Mouse (Mus musculus) brown adipose tissue, adult 24 weeks (tissue): ENCODE measurements at regions not wholly inside any gene's neighbourhood (a gene's known extent, or its start where the extent isn't known, plus 50 kb on each side); places are given as distances from the start of the nearest gene placed in this dataset.

Source experiments
- H3K27ac ChIP-seq: fragments of 200-500 bp; replicated peaks from 2 replicates; pipeline ENCODE4 v1.5.1; 2012; ENCODE audit warnings: low read depth, mild to moderate bottlenecking, low read length
- H3K4me1 ChIP-seq: fragments of 200-500 bp; 2 replicates; pipeline ENCODE4 v1.6.1; 2012; ENCODE audit warnings: low read length, mixed read lengths; ENCODE audit not compliant: control insufficient read depth, insufficient read depth, insufficient read length
- H3K4me3 ChIP-seq: fragments of 200-500 bp; 2 replicates; pipeline ENCODE4 v1.5.1; 2012; ENCODE audit warnings: low read depth, mild to moderate bottlenecking, low read length, moderate library complexity; ENCODE audit not compliant: insufficient read depth

DNA sequence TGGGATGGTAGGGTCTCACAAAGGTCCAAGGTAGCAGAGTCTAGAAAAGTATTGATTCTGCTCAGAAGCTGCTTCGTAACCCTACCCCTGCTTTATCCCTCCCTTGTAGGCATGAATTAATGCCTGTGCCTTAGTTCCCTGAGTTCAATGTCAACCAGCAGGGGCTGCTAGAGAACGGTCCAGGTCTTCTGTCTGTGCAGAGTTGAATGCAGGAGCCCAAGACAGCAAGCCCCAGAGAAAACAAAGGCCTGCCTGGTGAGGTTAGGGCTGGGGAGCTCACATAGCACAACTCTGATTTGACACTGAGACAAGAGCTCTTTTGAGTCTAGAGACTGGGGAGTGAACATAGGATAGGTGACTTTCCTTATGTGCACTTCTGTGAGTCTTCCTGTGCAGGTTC lies 56.6 kb downstream of the Olig3 start:
- no peak overlapping the region for H3K4me3 ChIP-seq
- H3K4me1 ChIP-seq, result no peaks in the 10 kb centered on the region
- no peak overlapping the region for H3K27ac ChIP-seq

DNA sequence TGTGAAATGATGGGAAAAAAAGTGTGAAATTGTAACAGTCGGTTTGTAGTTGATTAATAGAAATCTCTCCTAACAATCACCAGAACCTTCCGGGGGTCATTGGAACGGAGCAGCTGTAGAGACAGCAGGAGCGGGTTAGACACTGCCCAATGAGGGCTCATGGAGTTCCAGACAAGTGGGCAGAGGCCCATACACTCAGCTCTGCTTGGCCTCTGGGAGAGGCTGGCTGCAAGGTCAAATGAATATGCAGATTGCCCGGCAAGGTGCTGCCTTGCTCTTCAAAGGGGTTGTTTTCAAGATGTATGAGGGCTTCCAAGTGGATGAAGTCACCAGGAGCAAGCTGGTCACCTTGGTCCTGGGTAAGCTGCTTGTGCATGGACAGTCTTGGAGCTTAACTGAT lies 57.6 kb downstream of the Olig3 start:
- no peaks in the 10 kb centered on the region for H3K4me1 ChIP-seq
- H3K4me3 ChIP-seq, result no peak overlapping the region
- no peak overlapping the region for H3K27ac ChIP-seq

DNA sequence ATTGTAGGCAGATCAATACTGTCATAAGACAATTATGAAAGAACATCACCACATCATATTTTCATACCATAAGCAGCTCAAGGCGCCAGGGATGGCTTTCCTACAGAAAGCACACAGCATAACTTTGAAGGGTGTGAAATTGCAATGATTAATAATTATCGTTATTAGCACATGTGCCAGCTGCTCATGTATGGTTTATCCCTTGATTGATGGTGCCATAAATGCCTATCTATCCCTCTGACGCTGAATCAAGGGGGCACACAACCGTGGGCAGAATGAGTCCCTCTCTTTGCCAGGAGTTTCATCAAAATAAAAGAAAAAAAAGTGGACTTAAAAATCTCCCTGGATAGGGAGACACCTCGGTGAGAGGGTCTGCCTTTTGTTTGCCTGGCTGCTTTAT lies 58.5 kb downstream of the Olig3 start:
- Histone ChIP-seq H3K27ac (no peak overlapping the region), H3K4me1 (no peaks in the 10 kb centered on the region), H3K4me3 (no peak overlapping the region)

DNA sequence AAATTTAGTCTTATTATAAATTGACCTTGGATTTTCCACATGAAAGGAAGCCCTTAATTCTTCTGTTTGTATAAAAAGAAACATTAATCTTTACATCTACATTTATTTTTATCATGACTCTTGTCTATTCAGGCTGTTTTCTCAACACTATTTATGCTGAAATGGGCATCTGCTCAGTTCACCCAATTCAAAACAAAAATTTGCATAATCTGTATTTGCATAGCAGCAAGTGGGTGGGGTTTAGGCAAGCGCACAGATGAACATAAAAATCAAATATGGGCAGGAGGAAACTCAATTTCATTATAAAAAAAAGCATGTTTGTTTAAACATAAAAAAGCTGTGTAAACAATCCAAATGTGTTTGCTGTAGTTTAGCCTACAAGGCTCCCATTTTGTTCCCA lies 67.7 kb downstream of the Olig3 start:
- H3K4me3 ChIP-seq, result no peak overlapping the region
- H3K4me1 ChIP-seq, result no peaks in the 10 kb centered on the region
- H3K27ac ChIP-seq, result no peak overlapping the region

DNA sequence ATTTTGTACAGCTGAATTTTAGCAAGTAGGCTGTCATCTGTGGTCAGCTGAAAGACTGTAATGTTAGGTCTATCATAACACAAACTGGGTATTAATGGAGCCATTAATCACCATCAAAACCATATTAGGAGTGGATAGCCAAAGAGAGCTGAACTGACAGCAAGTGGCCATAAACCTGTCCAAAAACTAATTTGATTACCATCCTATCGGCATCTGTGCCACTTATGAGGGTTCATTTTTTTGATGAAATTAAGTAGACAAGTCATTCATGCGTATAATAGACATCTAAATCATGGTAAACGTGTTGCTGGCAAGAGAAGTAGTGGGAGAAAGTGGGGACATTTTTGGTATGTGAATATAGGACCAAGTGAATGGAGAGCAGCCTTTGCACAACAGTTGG lies 68.6 kb downstream of the Olig3 start:
- Histone ChIP-seq H3K4me3 (no peak overlapping the region), H3K27ac (no peak overlapping the region), H3K4me1 (no peaks in the 10 kb centered on the region)

DNA sequence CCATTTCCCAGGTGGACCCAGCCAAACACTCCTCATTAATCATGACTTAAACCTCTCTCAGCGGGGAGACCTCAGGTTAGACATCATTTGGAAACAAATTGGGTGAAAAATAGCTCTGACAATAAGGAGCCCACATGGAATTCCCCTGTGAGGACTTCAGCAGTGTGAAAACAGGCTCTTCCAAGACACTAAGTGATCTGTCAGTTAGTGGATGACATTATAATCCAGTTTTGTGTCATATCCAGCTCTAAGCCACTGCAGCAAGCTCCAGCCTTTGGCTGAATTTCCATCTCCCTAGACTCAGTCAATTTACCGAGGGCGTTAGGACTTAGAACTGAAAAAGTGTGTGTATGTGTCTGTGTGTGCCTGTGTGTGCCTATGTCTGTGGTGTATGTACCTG lies 70.5 kb downstream of the Olig3 start:
- no peak overlapping the region for H3K27ac ChIP-seq
- no peak overlapping the region for H3K4me3 ChIP-seq
- H3K4me1 ChIP-seq, result no peaks in the 10 kb centered on the region

DNA sequence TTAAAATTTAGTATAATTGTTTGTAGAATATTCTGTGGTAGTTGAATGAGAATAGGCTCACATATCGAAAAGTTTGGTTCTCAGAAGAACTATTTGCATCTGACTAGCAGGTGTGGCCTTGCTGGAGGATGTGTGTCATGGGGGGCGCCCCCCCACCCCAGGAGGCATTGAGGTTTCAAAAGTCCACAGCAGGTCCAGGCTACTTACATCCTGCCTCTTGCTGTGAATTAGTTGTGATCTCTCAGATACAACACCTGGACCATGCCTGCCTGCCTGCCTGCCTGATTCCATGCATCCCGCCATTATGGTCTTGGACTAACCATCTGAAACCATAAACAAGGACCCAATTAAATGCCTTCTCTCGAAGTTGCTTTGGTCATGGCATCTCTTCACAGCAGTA lies 76.2 kb downstream of the Olig3 start:
- no peak overlapping the region for H3K27ac ChIP-seq
- no peak overlapping the region for H3K4me3 ChIP-seq
- no peaks in the 10 kb centered on the region for H3K4me1 ChIP-seq

DNA sequence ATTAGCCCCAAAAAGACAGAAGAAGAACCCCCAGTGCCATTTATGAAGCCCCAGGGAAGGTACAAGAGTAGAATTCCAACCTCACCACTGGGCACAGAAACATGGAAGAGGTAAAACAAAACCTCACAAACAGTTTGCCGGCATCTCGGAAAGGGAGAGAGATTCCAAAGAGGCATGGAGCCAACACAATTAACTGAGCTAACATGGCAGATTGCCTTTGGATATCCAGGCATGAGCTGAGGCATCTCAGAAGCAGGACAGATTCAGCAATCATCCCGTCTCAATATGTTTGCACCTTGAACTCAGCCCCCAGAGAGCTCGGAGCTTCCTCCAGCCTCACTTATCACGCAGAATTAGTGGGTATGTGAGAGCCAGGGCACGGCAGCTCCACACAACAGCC lies 78.3 kb downstream of the Olig3 start:
- Histone ChIP-seq H3K27ac (no peak overlapping the region), H3K4me1 (no peaks in the 10 kb centered on the region), H3K4me3 (no peak overlapping the region)

DNA sequence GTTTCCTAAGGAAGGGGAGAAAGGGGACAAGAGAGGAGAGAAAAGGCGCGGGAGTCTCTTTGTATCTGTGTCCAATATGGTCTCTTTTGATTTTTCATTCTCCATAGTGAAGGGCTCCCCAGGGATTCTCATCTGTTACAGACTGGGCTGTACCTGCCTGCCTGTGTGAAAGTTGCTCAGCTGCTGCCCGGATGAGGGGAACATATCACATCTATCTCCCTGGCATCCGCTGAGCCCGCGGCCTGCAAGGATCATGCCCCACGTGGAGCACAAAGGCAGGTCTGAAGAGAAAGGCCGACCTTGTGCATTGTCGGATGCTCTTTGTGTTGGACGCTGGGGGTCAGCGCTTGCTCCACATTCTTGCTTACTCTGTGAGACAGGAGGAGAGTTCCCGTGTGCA lies 85.5 kb downstream of the Olig3 start:
- H3K4me3 ChIP-seq, result no peak overlapping the region
- H3K27ac ChIP-seq, result no peak overlapping the region
- H3K4me1 ChIP-seq, result no peaks in the 10 kb centered on the region

DNA sequence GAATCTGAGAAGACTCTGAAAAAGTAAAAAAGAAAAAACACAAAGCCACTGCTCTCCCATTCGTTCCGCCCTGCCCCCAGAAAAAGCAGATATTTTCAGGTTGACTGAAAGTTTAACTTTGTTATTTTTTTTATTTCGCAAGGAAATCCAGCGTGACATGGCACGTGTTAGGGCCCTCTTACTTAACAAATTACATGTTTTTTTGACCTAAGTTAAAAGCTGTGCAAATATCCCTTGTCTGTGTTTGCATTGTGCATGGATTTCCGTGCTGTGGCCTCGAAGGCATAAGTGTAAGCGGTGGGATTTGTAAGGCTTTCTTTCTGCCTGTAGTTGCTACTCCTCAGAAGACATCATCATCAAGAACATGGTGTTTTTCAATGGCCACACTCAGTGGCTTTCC lies 87.2 kb downstream of the Olig3 start:
- Histone ChIP-seq H3K27ac (no peak overlapping the region), H3K4me3 (no peak overlapping the region), H3K4me1 (no peaks in the 10 kb centered on the region)

DNA sequence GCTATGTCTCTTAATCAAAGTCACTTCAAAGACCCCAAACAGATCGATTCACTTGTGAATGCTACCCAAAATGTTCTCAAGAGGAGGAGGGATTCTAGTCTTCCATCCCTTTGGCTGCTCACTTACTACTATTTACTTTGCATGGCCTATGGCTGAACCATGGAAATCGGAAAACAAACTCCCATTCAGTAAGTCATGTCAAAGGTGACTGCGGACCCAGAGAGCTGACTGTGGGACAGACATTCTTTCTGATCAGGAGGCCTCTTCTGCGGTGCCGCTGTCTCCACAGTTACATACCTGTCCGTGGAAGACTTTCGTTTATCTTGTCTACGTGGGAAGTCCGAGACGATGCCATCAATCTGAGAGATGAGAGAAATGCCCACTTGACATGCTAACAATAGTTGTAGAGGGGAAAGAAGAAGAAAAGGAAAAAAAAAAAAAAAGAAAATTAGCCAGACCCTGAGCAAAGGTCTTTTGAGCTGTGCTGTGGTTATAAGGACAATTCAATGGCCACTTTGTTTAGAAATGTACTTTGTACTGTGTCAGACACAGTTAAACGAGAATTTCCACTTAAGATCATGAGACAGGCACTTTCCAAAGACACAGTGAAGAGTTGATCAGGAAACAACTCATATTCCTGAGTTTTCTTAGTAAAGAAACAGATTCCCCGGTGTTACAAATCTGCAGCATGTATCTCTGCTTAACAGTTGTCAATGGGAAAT lies 92.7 kb downstream of the Olig3 start:
- Histone ChIP-seq H3K27ac (no peak overlapping the region), H3K4me3 (no peak overlapping the region), H3K4me1 (no peaks in the 10 kb centered on the region)

DNA sequence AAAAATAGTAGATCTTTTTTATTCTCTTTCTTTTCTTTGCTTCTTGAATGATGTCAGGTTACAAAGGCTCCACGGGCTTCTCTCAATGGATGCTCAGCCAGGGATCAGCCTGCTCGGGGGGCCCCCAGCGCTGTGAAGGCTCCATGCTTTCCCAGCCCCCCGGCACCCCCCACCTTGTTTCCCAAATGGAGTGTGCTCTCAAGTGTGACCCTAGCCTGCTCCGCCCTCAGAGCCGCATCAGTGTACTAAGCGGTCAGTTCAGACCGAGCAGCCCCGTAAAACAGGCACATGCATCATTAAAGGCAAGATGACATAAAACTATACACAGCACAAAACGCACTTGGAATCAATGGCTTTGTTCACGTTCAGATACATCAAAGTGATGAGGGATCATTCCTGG lies 102.7 kb downstream of the Olig3 start:
- H3K4me1 ChIP-seq, result no peaks in the 10 kb centered on the region
- H3K4me3 ChIP-seq, result no peak overlapping the region
- H3K27ac ChIP-seq, result no peak overlapping the region

DNA sequence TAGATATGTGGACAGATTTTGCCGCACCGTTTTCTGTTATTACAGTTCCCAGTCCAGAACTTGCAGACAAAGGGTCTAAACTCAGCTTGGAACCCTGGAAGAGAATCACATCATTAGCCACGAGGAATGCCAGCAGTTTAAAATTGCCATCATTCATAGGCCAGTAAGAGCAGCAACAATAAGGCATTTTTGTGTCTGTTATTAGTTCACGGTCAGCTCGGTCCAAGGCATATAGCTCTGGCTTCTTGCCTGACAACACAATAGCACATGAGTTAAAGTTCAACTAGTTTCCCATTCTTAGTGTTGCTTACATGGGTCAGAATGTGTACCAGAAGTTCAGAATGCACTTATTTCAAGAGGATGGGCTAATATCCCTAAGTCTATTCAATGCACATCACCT lies 103.4 kb downstream of the Olig3 start:
- no peaks in the 10 kb centered on the region for H3K4me1 ChIP-seq
- no peak overlapping the region for H3K27ac ChIP-seq

DNA sequence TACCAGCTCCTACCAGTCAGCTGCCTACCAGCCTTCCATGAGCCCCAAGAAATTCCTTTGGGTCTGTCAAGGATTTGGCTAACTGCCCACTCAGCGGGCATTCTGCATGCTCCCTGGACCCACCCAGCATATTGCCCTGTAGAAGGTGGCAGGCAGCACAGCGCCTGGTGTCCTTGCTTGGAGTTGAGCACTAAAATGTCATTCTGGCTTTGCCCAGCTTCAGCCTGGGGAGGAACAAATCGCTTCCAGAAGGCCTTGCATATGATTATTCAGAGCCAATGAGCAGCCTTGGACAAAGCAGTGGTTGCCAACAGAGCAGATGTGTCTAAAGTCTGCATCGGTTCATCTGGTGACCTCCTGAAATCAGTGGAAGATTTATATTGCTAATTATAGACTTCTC lies 103.8 kb downstream of the Olig3 start:
- Histone ChIP-seq H3K4me1 (no peaks in the 10 kb centered on the region), H3K27ac (no peak overlapping the region), H3K4me3 (no peak overlapping the region)

More for the DNA sequence above, 103.4 kb downstream of the Olig3 start:
- H3K4me3 ChIP-seq, result no peak overlapping the region

DNA sequence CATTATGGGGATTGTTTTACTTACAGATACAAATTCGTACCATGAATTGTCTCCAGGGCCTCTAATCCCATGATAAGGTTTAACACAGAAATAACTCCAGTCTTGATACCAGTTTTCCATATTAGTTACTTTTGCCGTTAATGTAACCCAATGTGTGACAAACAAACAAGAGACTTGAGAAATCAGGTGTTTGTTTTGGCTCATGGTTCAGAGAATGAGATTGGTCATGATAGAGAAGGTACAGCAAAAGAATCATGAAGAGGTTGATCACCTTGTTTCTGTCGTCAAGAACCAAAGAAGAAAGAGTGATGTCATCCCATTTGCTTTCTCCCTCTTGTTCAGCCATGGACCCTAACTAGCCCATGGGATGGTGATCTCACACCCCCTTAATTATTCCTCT lies 107.5 kb downstream of the Olig3 start:
- no peak overlapping the region for H3K4me3 ChIP-seq
- no peaks in the 10 kb centered on the region for H3K4me1 ChIP-seq
- no peak overlapping the region for H3K27ac ChIP-seq

DNA sequence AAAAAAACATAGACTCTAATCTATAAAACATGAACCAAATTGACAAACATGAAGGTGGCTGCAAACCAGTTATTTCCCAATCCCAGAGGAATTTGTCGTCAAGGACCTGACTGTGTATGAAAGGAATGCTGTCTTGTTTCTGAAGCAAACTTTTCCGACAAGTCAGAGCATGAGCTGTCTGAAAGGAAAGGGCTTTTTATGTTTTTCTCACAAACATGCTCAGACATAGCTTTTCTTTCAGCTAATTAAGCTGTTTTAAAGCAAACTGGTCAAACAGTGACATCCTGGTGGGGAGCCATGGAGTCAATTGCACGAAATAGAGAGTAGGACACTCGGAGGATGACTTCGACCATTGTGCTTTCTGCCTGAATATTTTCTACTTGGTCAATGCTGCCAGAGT lies 108.2 kb downstream of the Olig3 start:
- Histone ChIP-seq H3K4me3 (no peak overlapping the region), H3K27ac (no peak overlapping the region), H3K4me1 (no peaks in the 10 kb centered on the region)
